Mouse (Mus musculus): ENCODE data around the gene Mptx1.
"Not testable (repeated sequence)": the region's sequence is repeated elsewhere in the genome, so short reads cannot be mapped to it uniquely, and the experiment has no call there.

The Mptx1 gene

GRCm38 (mm10) chr1:174330218-174330617 is at the start of gene Mptx1:
Gene Mptx1 (plus strand): TSS chr1:174330518.
- no peak for DNase-seq (ENCODE audit: low read depth)

- no peak for DNase-seq (ENCODE audit: low read depth)
These were observed 27.2 kb upstream of the Mptx1 start for GRCm38 (mm10) chr1:174303162-174303561.

GRCm38 (mm10) chr1:174317308-174317707 is 13.0 kb upstream of the Mptx1 start:
- DNase-seq (ENCODE audit: low read depth): no peak

GRCm38 (mm10) chr1:174353636-174354035 is 23.3 kb downstream of the Mptx1 start:
- not testable (repeated sequence) for DNase-seq (ENCODE audit: low read depth)

- no peak for DNase-seq (ENCODE audit: low read depth)
These were observed 24.3 kb downstream of the Mptx1 start for GRCm38 (mm10) chr1:174354640-174355039.

- no peak for DNase-seq (ENCODE audit: low read depth)
These were observed 34.6 kb downstream of the Mptx1 start, which contains the start of gene Olfr417 for GRCm38 (mm10) chr1:174364882-174365451. Gene Olfr417 (plus strand): TSS chr1:174365122.

- DNase-seq (ENCODE audit: low read depth): no peak
These were observed 43.5 kb downstream of the Mptx1 start for GRCm38 (mm10) chr1:174373799-174374198.

Measured in fibroblast of lung, adult 2 months (primary cell).